18 mouse cellular contexts compared by ENCODE assay signal in genomic region chr7:75753192-75753783, GRCm38 (mm10).
A peak's percentile ranks its signal among the peaks of the same experiment; 100 is the strongest.
DNase-seq lines count a peak whose midpoint lies in the region; ATAC-seq and TF ChIP-seq lines count a peak whose summit lies in the region.
"Had no signal": no experiment of that assay in that cellular context is flagged by ENCODE, and none has a peak within 500 bp of the region (broad histone marks: within the 10 kb centered on the region; RNA-seq: fewer than 3 reads in every experiment).

No protein-coding gene starts in this region.

- no peak overlapping the region for H3K4me3 ChIP-seq in hindbrain, embryonic 14.5 days (replicated peaks; ENCODE audit: low read length)
- H3K4me3 ChIP-seq in hindbrain, postnatal 0 days (ENCODE audit: low read length), result no peak overlapping the region
- no peak overlapping the region for H3K4me3 ChIP-seq in thymus, adult 2 months (ENCODE audit: control insufficient read depth, insufficient read depth, low read length)
- no peak overlapping the region for H3K4me3 ChIP-seq in heart, embryonic 10.5 days
- H3K4me3 ChIP-seq: embryonic facial prominence, embryonic 13.5 days; heart, embryonic 13.5 days; lung, embryonic 15.5 days had no signal

- no peaks in the 10 kb centered on the region for H3K9me3 ChIP-seq in hindbrain, embryonic 14.5 days (ENCODE audit: control insufficient read depth, low read length)
- no peaks in the 10 kb centered on the region for H3K9me3 ChIP-seq in hindbrain, postnatal 0 days (ENCODE audit: low read length)
- H3K9me3 ChIP-seq in heart, embryonic 10.5 days, result no peaks in the 10 kb centered on the region
- H3K9me3 ChIP-seq: embryonic facial prominence, embryonic 13.5 days; G1E; lung, embryonic 15.5 days had no signal

- no peak for TF ChIP-seq POLR2A in thymus, adult 2 months (IDR thresholded peaks at IDR 0.05; ENCODE audit: control insufficient read depth, extremely low read depth, insufficient read depth, low read length, poor library complexity)

- DNase-seq in hindbrain, embryonic 14.5 days (ENCODE audit: low spot score), result no peak
- no peak for DNase-seq in hindbrain, postnatal 0 days (ENCODE audit: low spot score)
- peak; percentile 38 for DNase-seq in thymus, postnatal 4 days
- no peak for DNase-seq in thymus, adult 2 months
- peak; percentile 14 for DNase-seq in embryo, embryonic 9.5 days (ENCODE audit: extremely low spot score)
- no peak for DNase-seq in frontal cortex, postnatal 25 days (ENCODE audit: low spot score in 2 of 2)
- no peak for DNase-seq in heart, embryonic 10.5 days (ENCODE audit: low spot score)
- DNase-seq: cerebellum, adult 18-20 months; cerebellum, postnatal 25 days; heart, postnatal 4 days; thymus, postnatal 36 days had no signal

- 31% methylated on average over 12 of the region's 12 CpGs for WGBS in hindbrain, embryonic 14.5 days
- WGBS in hindbrain, postnatal 0 days, result 36% methylated on average over 12 of the region's 12 CpGs
- 79% methylated on average over 12 of the region's 12 CpGs for WGBS in thymus, adult 2 months
- 46% methylated on average over 12 of the region's 12 CpGs for WGBS in heart, embryonic 10.5 days

- TF ChIP-seq CTCF in hindbrain, postnatal 0 days (IDR thresholded peaks at IDR 0.05; ENCODE audit: low read depth), result no peak
- TF ChIP-seq CTCF in thymus, adult 2 months (IDR thresholded peaks at IDR 0.05; ENCODE audit: borderline replicate concordance, control insufficient read depth, extremely low read depth, insufficient read depth, low read length, poor library complexity), result no peak

- H3K4me1 ChIP-seq in hindbrain, embryonic 14.5 days (replicated peaks; ENCODE audit: control insufficient read depth, insufficient read depth, low read length), result peaks cover 17% of the 10 kb centered on the region
- H3K4me1 ChIP-seq in hindbrain, postnatal 0 days (ENCODE audit: insufficient read depth, low read length), result no peaks in the 10 kb centered on the region
- H3K4me1 ChIP-seq in thymus, adult 2 months (replicated peaks; ENCODE audit: control insufficient read depth, insufficient read depth, low read length), result no peaks in the 10 kb centered on the region
- H3K4me1 ChIP-seq in heart, embryonic 10.5 days, result peaks cover 38% of the 10 kb centered on the region
- H3K4me1 ChIP-seq: lung, embryonic 15.5 days had no signal

- H3K9ac ChIP-seq in hindbrain, embryonic 14.5 days, result no peak overlapping the region
- H3K9ac ChIP-seq in hindbrain, postnatal 0 days (replicated peaks; ENCODE audit: low read length), result no peak overlapping the region
- H3K9ac ChIP-seq: embryonic facial prominence, embryonic 13.5 days; heart, embryonic 13.5 days; liver, embryonic 14.5 days; lung, embryonic 15.5 days had no signal

- no peak overlapping the region; the same call in 1 of the 2 replicates for H3K27ac ChIP-seq in hindbrain, embryonic 14.5 days
- no peak overlapping the region for H3K27ac ChIP-seq in hindbrain, postnatal 0 days
- H3K27ac ChIP-seq in thymus, adult 2 months (ENCODE audit: control insufficient read depth, insufficient read depth, low read length), result no peak overlapping the region
- no peak overlapping the region for H3K27ac ChIP-seq in heart, embryonic 10.5 days
- H3K27ac ChIP-seq: embryonic facial prominence, embryonic 13.5 days; liver, embryonic 14.5 days; lung, embryonic 15.5 days had no signal

- ATAC-seq in hindbrain, embryonic 14.5 days (ENCODE audit: low FRiP score), result no peak
- ATAC-seq in hindbrain, postnatal 0 days, result no peak
- ATAC-seq: forebrain, embryonic 16.5 days; midbrain, embryonic 16.5 days had no signal

- H3K27me3 ChIP-seq in hindbrain, embryonic 14.5 days (ENCODE audit: control insufficient read depth, insufficient read depth, low read length), result no peaks in the 10 kb centered on the region
- H3K27me3 ChIP-seq in hindbrain, postnatal 0 days (ENCODE audit: insufficient read depth, low read length), result no peaks in the 10 kb centered on the region
- H3K27me3 ChIP-seq in thymus, adult 2 months (ENCODE audit: control insufficient read depth, insufficient read depth, low read length), result no peaks in the 10 kb centered on the region
- H3K27me3 ChIP-seq in heart, embryonic 10.5 days (ENCODE audit: insufficient read depth, poor library complexity, severe bottlenecking), result no peaks in the 10 kb centered on the region
- H3K27me3 ChIP-seq: embryonic facial prominence, embryonic 13.5 days; heart, embryonic 13.5 days; lung, embryonic 15.5 days had no signal

- H3K4me2 ChIP-seq in hindbrain, embryonic 14.5 days (replicated peaks), result peak overlapping the region; percentile 19; the same call in 1 of the 2 replicates
- no peak overlapping the region for H3K4me2 ChIP-seq in hindbrain, postnatal 0 days (ENCODE audit: low read depth, low read length)
- H3K4me2 ChIP-seq: embryonic facial prominence, embryonic 13.5 days; heart, embryonic 13.5 days; lung, embryonic 15.5 days had no signal

- H3K36me3 ChIP-seq in hindbrain, embryonic 14.5 days (replicated peaks; ENCODE audit: control insufficient read depth, insufficient read depth), result peaks cover 23% of the 10 kb centered on the region
- peaks cover 6% of the 10 kb centered on the region; the same call in 1 of the 2 replicates for H3K36me3 ChIP-seq in hindbrain, postnatal 0 days (ENCODE audit: insufficient read depth, low read length)
- H3K36me3 ChIP-seq in thymus, adult 2 months (ENCODE audit: control insufficient read depth, insufficient read depth, low read length), result peaks cover 54% of the 10 kb centered on the region
- peaks cover 74% of the 10 kb centered on the region for H3K36me3 ChIP-seq in heart, embryonic 10.5 days

Comparison
In these comparisons a context has a peak if more than half of its experiments do, and no peak if none do; other contexts are left out.
1. DNase-seq: peak in thymus, postnatal 4 days (single experiment) and embryo, embryonic 9.5 days (single experiment); none in hindbrain, embryonic 14.5 days (single experiment), hindbrain, postnatal 0 days (single experiment), thymus, adult 2 months (single experiment), frontal cortex, postnatal 25 days (0 of 2) and heart, embryonic 10.5 days (single experiment).